Mouse (Mus musculus): ENCODE data around the gene Ccdc9. TPM values are rescaled to one million over a fixed set of nuclear protein-coding genes. Genes with fewer than 3 reads are reported as not detected.

Gene Ccdc9
- polyA plus RNA-seq, 1 experiment, result 61.4 TPM

Other genes starting within 250 kb of the Ccdc9 start
- gene Bicra, start 238.9 kb downstream of the Ccdc9 start, polyA plus RNA-seq (2012; rRNA removed), result 3.3 and 7.9 TPM in 2 replicates
- gene Zfp541, start 225.0 kb downstream of the Ccdc9 start, polyA plus RNA-seq (2012; rRNA removed), result 0.06 and 0.07 TPM in 2 replicates
- 172 and 208 TPM in 2 replicates for gene Napa, start 188.3 kb downstream of the Ccdc9 start, polyA plus RNA-seq (2012; rRNA removed)
- 27.2 and 28.0 TPM in 2 replicates for gene Kptn, start 166.9 kb downstream of the Ccdc9 start, polyA plus RNA-seq (2012; rRNA removed)
- gene Slc8a2, start 157.0 kb downstream of the Ccdc9 start, polyA plus RNA-seq (2012; rRNA removed), result 3.8 and 6.6 TPM in 2 replicates
- 38.4 and 47.7 TPM in 2 replicates for gene Meis3, start 111.7 kb downstream of the Ccdc9 start, polyA plus RNA-seq (2012; rRNA removed)
- 13.8 and 15.2 TPM in 2 replicates for gene Dhx34, start 64.8 kb downstream of the Ccdc9 start, polyA plus RNA-seq (2012; rRNA removed)
- 1.6 and 1.7 TPM in 2 replicates for gene C5ar2, start 42.6 kb downstream of the Ccdc9 start, polyA plus RNA-seq (2012; rRNA removed)
- 11.8 and 16.8 TPM in 2 replicates for gene C5ar1, start 27.3 kb downstream of the Ccdc9 start, polyA plus RNA-seq (2012; rRNA removed)
- 26.5 and 36.7 TPM in 2 replicates for gene Inafm1, start 13.2 kb downstream of the Ccdc9 start, polyA plus RNA-seq (2012; rRNA removed)
- 5.0 and 5.2 TPM in 2 replicates for gene Bbc3, start 21.6 kb upstream of the Ccdc9 start, polyA plus RNA-seq (2012; rRNA removed)
- 82.4 and 93.7 TPM in 2 replicates for gene Sae1, start 101.0 kb upstream of the Ccdc9 start, polyA plus RNA-seq (2012; rRNA removed)
- 23.2 and 29.9 TPM in 2 replicates for gene Zc3h4, start 114.1 kb upstream of the Ccdc9 start, polyA plus RNA-seq (2012; rRNA removed)
- gene Tmem160, start 166.0 kb upstream of the Ccdc9 start, polyA plus RNA-seq (2012; rRNA removed), result 59.4 and 67.6 TPM in 2 replicates
- 0.10 TPM in 1 of 2 replicates, not detected in the other for gene Npas1, start 190.9 kb upstream of the Ccdc9 start, polyA plus RNA-seq (2012; rRNA removed)

Measured in urinary bladder, adult 2 months (tissue).